Mouse (Mus musculus) layer of hippocampus, adult 9-10 months (tissue): Measurements from ENCODE around the gene Rai14.

Experiments
- DNase-seq: peaks from one replicate; pipeline ENCODE4 v3.0.0; 2022; ENCODE audit warnings: low spot score

The Rai14 gene

DNA sequence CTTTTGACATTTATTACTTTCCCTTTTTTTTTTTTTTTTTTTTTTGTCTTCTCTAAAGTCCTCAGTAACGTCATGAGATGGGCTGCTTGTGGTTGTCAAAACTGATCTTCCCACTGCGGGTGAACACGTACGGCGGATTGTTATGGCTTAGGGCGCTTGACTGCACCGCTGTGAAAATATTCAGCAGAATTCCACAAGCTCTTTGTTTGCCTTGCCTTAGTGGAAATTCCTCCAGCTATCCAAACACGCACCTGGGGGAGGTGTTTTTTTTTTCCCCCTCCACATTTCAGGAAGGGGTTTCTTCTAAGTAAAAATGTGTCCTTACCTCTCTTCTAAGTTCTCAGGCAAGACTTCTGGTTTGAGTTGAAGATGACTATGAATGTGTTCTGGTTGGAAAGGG, 6.2 kb upstream of the Rai14 start:
- no peak for DNase-seq

- DNase-seq: no peak
Measured at GRCm38 (mm10) chr15:10720188-10720587, 5.8 kb upstream of the Rai14 start.

DNA sequence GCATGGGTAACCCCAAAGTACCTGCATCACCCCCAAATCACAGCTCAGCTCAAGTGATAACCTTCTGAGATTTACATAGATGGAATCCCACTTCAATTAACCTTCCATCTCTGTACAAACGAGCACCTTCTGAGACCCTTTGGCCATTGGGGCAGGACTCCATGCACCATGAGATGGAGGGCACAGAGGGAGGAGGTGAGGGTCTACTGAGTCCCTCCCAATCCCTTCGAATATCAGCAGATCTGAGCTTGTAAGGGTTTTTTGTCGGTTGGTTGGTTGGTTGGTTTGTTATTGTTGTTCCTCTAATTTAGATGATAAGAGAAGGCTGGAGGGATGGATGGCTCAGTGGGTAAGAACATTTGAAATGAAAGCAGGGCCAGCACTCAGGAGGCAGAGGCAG, 5.1 kb upstream of the Rai14 start:
- no peak for DNase-seq

DNA sequence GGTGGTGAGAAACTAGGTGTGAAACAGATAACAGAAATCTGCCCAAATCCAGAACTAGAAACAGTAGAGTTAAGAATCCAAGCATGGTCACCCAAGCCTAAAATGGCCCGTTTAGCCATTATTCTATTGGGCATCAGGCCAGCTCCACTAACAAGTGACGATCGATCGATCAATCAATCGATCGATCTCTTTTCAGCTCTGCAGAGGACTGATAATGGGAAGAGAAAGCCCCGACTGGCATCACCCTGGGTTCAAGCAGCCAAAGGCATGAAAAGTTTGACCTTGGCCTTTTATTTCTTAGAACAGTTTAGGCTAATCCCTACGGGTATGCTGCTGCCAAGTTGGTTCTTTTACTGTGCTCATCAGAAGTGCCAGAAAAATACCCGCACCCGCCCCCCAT, 4.3 kb upstream of the Rai14 start:
- DNase-seq: no peak

- DNase-seq: no peak
Measured at GRCm38 (mm10) chr15:10717284-10717683, 2.9 kb upstream of the Rai14 start.

DNA sequence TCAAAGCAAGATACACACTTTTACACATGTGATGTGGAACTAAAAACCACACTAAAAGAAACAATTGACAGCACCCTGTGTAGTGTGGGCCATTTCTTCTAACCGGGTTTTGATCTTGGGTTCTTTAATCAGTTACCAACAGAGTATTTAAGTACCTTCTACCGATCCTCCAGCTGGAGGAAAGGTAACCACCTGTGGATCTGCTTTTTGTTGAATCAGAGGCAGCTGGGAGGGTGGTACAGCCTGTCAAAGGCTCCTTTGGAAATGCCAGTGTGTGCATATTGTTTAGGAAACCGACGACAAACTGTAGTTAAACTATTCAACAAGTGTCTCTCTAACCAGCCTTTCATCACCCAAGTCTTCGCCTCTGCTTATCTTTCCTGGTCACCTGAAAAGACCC, 1.5 kb upstream of the Rai14 start:
- no peak for DNase-seq

GRCm38 (mm10) chr15:10715139-10715505, 698 bp upstream of the Rai14 start:
- no peak for DNase-seq

GRCm38 (mm10) chr15:10713626-10714316, 653 bp downstream of the Rai14 start:
- DNase-seq: no peak

DNA sequence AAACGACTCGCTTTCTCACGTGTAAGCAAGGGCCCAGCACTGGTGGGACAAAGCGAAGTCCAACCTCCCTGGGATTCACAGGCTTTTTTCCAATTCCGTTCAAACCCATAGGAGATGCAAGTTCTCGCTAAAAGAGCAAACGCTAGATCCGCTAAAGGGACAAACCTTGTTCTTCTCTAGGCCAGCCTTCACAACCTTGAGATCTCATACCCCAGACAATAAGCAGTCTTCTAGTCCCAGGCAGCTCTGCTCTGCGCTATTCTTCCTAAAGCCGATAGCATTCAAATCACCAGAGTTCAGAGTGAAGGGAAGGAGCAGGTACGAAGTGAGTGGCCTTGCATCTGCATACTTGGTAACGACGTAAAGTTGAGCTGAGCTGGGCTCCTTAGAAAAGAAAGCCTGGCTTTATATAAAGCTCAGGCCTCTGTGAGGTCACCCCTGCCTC, 1.2 kb downstream of the Rai14 start:
- no peak for DNase-seq

DNA sequence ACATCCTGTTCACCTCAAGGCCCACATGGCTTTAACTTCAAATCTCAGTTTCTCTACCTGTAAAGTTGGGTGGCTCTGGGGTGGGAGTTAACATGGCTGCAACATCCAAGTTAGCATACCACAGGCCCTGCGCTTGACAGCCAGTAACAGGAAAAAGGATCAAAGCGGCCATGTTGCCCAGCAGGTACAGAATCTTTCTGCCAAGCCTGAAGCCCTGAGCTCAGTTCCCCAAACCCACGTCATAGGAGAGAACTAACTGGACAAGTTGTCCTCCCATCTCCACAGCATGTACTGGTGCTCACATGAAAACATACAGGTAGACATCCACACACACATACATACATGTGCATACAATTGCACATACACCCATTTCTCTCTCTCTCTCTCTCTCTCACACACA, 2.1 kb downstream of the Rai14 start:
- DNase-seq: no peak

GRCm38 (mm10) chr15:10711231-10711630, 3.2 kb downstream of the Rai14 start:
- DNase-seq: no peak

- DNase-seq: no peak
Measured at GRCm38 (mm10) chr15:10708591-10709272, 5.7 kb downstream of the Rai14 start.

DNA sequence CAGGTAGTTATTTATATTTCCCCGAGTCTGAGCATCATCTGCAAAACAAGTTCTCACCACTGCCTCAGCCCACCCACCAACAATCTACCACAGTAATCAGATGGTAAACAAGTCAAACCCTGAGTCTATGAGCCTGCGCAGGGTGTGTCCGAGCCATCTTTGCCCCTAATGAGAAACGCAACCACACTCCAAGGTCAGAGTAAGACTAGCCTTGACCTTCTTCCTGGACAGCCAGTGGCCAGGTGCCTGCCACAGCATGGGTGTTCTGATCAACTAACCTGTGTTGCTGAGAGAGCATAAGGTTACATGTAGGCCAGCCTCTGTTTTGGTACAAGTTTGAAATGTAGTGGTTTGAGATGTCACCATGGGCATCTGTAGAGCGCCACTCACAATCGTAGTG, 7.3 kb downstream of the Rai14 start:
- no peak for DNase-seq

DNA sequence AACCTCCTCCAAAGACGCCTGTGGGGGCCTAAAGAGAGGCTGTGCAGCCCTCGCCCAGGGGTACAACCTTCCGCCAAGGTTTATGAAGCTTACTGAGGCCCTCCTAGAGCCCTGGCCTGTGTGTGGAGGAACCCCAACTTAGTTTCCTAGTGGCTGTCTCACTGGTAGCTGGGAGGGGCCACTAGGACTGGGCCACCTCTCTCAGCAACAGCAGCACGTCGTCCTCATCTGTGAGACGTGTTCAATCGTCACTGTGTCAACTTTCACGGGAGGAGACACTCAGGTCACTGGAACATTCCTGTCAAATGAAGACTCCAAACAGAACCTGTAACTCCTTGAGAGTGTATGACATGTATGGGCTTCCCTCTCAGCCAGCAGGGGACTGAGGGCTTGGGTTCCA, 8.0 kb downstream of the Rai14 start:
- no peak for DNase-seq

- DNase-seq: no peak
Measured at GRCm38 (mm10) chr15:10705752-10706151, 8.7 kb downstream of the Rai14 start.

DNA sequence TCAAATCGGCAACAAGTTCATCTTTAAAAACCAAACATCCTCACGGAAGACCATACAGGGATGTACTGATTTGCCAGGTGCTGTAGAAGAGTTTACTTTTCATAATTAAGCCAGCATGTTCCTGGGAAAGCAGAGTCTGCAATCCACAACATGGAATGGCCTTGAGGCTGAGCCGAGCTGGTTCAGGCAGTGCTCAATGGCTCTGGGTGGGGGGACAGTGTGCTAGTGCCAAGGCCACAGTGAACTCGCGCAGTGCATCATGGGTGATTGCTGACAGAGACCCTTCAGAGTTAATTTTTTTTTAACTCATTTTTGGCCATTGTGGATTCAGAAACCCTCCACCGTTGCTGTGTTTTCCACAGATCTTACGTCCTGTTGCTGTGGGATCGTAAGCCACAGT, 10.1 kb downstream of the Rai14 start:
- no peak for DNase-seq

GRCm38 (mm10) chr15:10701571-10701970, 12.9 kb downstream of the Rai14 start:
- no peak for DNase-seq

DNA sequence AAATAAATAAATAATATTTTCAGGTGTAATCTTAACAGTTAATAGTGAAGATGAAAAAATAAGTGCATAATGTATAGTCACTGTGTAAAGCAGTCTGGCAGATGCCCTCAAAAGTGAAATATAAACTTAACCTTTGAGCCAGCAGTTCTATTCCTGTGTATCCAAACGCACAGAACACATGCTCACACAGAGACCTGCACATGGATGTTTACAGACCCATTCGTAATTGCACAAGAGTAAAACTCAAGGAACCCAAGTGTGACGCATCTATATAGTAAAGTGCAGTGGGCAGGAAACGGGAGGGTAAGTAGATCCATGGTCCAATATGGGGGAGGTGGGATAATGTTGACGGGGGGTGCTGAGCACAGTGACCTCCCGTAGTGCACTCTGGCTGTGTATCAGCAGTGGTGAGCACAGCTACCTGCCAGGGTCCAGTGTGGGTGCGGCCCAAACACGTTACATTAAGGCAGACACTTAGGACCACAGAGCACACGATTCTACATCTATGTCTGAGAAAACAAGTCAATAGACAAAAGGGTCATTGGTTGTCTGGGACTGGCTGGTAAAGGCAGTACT, 13.4 kb downstream of the Rai14 start:
- no peak for DNase-seq

DNA sequence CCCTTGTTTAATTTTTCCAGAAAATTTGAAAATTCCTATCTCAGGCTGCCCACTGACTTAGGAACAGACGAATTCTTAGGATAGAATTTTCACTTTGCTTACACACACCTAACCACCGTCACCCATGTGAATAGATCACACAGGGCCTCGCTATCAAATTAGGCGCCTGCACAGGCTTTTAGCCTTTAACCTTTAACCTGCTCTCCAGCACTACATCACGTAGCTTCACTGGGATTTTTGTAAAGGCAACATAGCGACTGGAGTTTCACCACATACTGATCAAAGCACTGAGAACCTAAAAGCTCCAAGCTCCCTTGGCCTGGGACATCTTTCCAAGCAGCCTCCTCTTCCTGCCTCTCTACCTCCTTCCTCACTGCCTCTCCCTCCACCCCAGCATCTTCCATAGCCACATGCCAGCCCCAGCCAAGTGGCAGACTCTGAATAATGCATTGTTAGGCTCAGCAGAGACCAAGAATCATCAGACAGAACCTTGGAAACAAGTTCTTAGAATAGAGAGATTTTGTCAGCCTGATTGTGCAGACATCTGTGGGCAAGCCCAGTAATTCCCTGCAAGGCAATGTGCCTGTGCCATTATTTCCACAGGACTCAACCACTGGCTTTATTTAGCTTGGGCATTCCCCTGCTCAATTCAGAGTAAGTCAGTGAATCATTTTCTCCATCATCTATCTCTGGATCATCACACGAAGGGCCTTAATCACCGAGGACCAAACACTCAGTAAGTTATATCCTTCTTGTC, 17.8 kb downstream of the Rai14 start:
- no peak for DNase-seq

DNA sequence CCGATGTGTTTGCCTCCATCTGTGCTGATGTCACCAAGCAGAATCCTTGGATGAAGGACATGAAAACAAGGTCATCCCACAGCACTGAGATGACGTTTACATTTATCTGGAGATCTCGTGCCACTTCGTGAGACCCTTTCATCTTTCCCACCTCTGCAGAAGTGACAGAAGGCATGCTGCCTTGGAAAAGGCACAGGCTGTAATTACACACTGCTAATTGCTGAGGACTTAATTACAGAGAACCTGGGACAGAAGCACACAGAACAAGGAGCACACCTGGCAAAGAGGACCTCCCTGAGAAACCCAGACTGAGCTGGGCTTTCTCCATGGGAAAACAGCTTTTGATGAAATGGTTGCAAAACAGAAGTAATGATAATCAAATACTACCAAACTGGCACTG, 21.8 kb downstream of the Rai14 start:
- no peak for DNase-seq

DNA sequence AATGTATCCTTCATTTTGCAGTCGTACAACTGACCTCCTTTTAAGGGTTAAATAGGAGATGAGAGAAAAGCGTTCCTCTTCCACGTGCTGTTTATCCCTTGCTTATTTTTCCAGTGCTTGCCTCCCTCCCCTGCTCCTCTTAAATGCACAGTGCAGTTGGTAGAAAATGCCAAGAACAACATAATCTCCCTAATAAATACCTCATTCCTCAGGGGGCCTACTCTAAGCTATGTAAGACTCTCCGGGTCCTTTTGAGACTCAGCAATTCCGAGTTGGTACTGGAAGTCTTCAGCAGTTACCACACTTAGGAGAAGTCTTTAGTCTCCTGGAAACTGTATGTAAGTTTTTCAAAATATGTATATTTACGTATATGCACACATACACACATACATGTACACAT, 22.9 kb downstream of the Rai14 start:
- no peak for DNase-seq

- DNase-seq: no peak
Measured at GRCm38 (mm10) chr15:10690973-10691372, 23.5 kb downstream of the Rai14 start.

- DNase-seq: no peak
Measured at GRCm38 (mm10) chr15:10690219-10690618, 24.2 kb downstream of the Rai14 start.
